Mouse (Mus musculus) right cerebral cortex, postnatal 36 days (tissue): ENCODE measurements around the gene Zfpm1.

Experiments used
- DNase-seq, 2 experiments: peaks; one replicate each; pipeline ENCODE4 v3.0.0; 2022; ENCODE audit warnings: low spot score in 2 of 2, mixed read lengths in 1 of 2

Zfpm1 gene

DNA sequence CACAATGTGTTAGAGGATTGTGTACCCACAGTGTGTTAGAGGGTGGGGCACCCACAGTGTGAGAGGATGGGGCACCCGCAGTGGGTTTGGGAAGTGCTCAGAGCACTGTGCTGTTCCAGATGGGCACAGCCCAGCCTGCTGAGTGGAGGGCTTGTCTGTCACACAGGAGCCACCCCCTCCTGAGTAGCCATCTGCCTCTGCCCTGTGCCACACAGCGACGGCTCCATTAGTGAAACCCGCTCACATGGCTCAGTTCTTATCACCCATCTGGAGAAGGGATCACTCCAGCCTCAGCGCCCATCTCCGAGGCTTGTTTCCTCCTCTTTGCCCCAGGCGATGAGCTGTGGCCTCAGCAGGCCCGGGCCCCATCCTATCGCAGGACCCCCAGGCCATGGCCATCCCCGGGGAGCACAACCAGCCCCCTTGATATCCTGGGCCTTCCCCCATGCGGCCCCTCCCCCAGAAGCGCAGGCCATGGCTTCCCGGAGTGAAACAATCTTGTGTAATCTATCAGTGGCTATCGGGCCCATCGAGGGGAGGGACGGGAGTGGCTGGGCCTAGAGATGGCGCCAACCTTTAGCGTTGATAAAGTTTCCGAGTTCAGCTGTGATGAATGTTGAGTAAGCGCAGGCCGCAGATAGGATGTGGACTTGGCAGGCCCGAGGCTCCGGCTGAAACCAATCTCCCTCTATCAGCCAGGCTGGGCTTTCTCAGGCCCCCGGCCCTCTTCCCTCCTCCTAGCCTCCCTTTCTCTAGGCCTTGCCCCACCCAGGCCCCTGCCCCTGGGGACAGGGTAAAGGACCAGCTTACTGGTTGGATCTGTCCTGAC lies 14.4 kb downstream of the Zfpm1 start:
- DNase-seq = no peak

DNA sequence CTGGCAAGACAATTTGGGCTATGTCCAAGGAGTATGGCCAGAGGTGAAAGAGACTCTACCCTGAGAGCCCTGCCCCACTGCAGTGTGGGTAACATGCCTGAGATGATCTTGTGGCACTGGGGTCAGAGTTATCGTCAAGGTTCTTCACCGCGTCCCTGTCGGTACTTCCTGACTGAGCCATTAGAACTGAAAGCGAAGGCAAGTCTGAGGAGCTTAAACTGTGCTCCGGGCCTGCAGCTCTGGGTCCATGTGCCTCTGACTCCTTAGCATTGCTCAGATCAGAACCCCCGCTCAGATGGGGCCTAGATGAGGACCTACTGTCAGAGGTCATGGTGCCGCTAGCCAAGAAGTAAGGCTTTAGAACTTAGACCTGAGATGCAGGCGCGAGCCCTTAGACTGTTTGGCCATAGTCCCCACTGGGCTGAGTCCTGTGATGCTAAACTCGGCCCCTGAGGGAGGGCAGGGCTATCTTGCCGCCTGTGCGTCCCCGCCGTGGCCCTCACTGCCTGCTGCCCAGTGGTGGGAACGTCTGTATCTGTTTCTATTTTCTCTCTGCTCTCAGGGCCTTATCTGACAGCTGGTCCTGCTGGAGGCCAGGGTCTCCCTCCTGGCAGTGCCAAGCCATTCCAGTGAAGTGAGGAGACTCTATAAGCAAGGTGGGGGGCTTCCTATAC lies 17.8 kb downstream of the Zfpm1 start:
- DNase-seq = no peak

DNA sequence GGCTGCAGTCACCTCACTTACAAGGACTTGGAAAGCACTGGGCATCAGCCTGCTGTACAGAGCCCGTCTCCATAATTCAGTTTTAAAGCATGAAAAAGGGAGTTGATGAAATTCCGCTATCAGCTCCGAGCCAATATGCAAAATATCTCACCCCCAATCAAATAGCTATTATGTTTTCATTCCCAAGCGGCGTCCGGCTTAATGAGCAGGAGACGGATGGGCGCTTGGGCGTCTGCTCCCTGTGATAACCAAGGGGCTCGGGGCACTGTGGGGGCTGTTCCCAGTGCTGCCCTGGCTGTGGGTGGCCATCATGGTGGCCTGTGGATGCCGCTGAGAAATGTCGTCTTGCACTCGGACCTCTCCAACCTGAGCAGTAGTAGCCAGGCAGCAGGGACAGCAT lies 19.1 kb downstream of the Zfpm1 start:
- DNase-seq = no peak

DNA sequence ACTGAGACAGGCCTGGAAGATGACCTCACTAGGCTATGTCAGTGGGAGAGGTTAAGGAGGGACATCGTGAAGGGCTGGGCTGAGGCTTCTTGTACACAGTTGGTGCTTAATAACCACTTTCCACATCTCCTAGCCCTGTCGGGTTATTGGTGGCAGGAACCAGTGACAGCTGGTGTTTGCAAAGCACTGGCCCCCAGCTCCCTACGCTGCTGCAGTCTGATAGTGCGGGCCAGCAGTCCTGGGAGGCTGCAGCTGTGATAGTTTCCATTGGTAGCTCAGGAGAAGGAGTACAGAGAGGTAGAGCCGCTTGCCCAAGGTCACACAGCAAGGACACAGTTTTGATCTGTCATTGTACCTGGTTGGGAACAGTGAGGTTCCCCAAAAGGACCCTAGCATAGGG lies 19.9 kb downstream of the Zfpm1 start:
- no peak for DNase-seq

DNA sequence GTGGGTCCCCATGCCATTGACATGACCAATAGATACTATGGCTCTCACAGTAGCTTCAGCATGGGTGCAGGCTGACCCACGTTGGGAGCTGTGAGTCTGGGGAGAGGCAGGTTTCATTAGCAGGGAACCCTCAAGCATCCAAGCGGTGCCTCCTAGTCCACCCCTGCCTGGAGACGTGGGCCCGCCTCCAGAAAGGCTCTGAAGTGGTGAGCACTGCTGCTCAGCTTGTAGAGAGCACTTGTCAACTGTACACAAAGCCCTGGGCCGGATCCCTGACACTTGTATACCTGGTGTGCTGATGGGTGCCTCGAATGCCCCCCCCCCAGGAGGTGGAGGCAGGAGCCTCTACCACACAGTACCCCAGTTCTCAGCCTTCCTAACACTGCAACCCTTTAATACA lies 21.5 kb downstream of the Zfpm1 start:
- no peak for DNase-seq

DNA sequence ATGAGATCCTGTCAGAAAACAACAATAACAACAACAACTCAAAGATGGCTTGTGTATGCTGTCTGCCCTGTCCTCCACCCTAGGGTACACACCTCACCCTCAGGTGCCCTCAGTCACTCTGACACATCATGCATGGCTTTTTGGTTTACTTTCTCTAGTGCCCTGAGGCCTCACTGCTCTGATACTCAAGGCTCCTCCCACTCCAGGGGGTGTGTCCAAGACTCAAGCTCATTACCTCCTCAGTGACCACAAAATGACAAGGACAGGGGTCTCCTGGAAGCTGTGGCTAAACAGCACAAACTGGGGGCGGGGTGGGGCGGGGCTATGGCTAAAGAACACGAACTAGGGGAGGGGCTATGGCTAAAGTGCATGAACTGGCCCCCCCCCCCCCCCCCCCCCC lies 22.1 kb downstream of the Zfpm1 start:
- no peak for DNase-seq

DNA sequence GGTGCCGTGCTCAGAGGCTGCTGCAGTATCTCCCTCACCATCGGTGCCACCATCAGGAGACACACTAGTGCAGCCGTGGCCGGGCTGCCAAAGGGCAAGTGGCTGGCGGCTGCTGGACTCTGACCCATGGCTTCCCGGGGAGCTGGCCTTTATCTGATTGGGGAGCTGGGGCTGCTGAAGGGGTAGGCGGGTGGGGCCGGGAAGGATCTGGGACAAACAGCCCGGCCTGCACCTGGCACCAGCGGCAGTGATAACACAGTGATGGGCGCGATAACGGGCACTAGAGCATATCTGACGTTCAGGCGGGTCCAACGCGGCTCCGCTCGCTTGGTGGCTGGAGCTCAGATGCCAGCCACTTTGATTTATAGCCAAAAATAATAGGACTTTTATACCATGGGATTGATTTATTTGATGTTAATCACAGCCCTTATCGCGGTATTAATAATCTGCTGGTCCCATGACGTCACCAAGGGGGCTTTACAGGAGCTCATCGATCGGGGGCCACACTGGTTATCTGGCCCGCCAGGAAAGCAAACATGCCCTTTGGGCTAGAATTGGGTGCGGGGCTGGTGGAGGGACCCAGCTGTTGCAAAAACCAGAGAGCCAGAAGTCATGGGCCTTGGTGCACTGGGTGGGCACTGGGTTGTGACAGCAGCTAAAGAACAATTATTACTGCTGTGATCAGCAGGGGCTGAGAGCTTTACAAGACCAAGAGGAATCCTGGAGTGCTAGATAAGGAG lies 24.9 kb downstream of the Zfpm1 start:
- DNase-seq = no peak

DNA sequence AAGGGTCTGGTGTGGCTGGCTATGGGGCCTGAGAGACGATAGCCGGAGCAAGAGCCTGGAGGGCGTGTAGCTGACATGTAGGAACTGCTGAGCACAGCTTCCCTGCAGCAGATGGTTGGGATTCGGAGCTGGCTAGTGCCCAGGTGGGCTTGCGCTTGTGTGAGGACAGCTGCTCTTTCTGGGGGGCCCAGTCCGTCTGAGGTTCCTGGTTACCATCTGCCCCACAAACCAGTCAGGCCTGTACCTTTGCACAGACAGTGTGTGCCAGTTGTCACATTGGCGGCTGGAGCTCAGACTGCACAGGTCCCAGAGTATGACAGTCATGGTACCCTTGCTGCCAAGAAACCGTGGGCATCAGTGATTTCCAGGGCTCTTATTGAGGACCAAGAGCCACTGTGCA lies 25.9 kb downstream of the Zfpm1 start:
- DNase-seq = no peak

DNA sequence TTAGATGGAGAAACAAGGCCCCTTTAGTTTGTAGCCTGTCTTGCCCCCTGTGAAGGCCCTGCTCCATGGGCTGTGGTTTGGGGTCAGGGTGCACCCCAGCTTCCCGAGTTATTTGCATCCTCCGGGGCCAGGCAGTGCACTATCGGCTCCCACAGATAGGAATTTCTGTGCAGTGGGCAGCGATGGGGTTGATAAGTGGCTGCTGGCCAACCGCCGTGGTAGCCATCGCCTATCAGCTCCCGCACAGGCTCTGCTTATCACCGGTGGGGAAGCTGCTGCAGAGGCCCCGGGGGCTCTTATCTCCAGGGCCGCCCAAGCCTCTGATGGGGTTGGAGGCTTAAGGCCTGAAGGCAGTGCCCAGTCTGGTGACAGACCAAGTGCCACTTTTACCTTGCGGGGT lies 27.3 kb downstream of the Zfpm1 start:
- no peak for DNase-seq

DNA sequence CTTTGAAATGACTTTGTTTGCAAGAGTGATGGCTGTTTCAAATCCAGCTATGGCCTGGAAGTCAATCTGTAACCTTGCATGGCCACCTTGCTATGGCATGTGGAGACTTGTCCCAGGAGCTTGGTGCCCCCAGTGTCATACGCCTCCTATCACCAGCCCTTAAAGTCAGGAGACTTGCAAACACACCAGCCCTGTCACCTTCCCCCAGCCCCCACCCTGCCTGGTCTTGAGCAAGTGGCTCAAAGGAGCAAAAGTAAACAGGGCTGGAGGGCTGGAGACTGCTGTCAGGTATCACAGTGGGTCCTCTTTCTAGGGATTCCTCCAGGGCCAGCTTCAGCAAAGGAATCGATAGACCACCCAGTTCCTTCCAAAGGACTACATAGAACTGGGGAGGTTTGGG lies 29.2 kb downstream of the Zfpm1 start:
- no peak for DNase-seq

DNA sequence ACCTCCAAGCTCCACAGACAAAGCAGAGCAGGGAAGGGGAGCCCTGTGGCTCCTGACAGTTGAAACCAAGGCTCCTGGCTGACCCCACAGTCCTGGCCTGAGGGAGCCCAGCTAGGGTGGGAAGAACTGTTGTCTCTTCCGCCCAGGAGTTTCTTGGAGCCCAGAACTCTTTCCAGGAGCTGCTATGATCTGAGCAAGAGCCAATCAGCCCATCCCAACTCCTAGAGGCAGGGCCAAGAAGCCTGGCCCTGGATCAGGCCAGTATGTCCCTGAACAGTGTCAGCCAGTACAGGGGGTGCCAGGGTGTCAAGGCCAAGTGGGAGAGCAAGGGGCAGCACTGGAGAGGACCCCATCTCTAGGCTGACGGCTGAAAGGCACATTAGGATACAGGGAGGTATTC lies 30.6 kb downstream of the Zfpm1 start:
- DNase-seq = no peak

DNA sequence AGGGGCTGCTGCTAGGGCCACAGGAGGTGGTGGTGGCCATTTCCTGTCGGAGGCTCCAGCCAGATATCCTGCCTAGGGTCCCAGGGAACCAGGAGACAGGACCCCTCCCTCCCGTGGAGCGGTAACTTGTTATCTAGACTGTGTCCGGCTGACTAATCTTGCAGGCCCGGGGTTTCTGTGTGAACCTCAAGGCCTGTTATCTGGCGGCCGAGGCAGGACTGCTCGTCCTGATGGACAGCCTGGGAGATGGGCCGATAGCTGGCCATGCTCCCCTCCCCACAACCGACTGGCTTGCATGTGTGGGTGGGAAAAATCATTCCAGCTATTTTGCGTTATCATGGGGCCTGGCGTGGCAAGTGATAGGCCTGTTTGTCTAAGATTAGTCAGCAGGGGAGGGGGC lies 31.4 kb downstream of the Zfpm1 start:
- no peak for DNase-seq

DNA sequence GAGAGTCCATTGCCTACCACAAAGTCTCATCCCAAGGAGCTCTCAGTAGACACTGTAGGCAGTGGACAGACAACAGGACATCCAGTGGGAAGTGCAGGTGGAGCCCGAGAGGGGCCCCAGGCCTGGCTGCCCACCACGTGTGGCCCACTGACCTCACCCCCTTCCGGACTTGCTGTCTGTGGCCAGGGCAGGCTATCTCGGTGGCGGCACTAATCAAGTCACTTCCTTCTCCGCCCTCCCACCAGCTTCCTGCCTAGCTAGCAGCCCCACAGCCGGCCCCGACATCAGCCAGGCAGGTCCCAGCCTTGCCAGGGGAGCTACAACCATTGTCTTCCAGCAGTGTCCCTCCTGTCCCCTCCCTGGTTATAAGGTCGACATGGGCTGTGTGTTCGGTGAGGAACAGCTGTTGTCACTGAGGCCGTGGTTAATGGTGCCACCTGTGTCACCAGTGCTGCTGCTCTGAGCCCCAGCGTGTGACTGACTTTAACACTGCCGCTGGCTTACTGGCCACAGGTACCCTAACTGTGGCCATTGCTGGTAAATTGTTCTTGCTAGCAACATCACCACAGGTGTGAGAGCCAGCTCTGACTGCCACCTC lies 33.1 kb downstream of the Zfpm1 start:
- DNase-seq = no peak

DNA sequence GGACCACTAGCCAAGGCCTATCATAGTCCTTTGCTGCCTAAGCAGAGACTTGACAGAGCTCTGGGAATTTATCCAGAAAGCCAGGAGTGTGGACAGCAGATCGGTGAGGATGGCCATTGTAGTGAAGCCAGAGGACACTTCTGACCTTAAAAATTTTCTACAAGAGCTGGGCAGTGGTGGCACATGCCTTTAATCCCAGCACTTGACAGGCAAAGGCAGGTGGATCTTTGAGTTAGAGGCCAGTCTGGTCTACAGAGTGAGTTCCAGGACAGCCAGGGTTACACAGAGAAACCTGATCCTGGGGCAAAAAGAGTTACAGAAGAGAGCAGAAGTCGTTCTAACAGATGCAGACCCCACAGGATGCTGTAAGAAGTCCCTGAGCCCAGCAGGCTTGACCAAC lies 34.5 kb downstream of the Zfpm1 start:
- DNase-seq = no peak

DNA sequence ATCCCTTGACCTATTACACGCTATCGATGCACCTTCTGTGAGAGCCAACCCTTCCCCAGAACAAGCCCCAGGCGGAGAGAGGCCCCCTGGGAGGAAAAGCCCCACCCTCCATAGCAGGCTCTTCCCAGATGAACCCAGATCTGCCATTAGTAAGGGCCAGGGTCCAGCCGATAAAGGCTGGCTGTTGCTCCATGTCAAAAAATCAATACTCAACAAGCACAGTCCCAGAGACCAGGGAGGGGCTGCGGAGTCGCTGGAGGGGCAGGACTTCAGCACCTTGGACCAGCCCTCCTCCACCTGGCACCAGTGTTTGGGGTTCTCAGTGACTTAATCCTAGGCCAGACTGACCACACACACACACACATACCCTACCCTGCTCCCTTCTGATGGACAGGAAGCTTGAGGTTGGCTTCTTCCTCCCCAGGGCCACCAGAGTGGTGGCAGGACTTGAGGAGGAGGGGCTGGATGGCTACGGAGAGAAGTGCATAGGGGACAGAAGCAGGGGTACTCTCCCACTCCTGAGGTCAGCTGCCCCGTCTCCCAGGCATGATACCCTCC lies 36.1 kb downstream of the Zfpm1 start:
- no peak for DNase-seq

DNA sequence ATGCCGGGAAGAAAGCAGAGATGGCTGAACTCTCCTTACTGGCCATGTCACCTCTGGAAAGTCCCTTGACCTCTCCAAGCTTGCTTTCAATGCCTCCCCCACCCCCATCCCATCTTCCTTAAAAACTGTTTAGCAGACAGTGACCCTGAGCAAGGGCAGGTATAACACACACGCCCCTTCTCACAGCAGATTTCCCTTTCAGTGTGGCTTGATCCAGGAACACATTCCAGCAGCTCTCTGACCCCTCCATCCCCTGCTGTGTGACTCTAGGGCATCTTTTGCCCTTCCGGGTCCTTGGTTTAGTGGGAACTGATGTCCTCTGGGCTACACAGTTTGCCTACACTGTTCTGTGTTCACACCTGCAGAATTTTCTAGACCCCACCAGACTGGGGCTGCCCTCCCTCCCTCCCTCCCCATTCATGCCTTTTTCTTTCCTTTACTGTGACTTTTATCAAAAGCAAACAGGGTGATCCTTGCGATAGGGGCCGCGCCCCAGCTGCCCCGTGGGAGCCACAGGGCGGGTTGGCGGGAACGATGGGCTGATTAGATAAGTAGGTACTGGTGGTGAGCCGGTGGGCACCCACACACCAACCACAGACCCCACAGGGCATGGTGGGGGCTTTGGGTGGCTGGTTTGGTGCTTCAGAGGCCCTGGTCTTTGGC lies 37.2 kb downstream of the Zfpm1 start:
- DNase-seq = no peak

DNA sequence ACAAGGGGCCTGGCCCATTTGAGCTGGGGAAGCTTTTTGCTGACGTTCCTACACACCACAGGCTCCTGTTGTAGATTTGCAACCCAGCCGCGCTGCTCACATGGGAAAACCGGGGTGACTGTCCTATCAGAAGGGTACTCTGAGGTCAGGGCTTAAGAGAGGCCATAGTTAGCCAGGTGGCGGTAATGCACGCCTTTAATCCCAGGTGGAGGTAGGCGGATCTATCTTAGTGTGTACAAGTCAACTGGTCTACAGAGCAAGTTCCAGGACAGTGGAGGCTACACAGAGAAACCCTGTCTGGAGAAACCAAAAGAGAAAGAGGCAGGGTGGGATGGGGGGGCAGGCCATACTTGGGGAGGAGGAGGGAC lies 37.8 kb downstream of the Zfpm1 start:
- no peak for DNase-seq

DNA sequence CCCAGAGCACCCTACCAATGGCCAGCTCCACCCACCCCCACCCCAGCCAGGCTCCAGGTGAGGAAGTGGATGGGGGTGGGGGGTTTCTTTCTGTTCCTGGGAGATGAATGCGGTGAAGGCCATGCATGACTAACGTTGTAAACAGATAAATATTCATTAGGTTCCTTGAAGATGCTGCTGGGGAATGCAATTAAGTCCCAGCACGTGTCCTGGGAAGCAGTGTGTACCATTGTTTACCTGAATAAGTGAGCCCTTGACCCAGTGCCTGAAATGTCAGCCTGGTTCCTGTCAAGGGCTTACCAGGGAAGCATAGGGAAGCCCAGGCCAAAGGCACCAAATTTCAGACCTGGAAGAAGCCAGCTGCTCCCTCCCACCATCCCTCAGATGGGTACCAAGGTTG lies 38.6 kb downstream of the Zfpm1 start:
- DNase-seq = no peak

DNA sequence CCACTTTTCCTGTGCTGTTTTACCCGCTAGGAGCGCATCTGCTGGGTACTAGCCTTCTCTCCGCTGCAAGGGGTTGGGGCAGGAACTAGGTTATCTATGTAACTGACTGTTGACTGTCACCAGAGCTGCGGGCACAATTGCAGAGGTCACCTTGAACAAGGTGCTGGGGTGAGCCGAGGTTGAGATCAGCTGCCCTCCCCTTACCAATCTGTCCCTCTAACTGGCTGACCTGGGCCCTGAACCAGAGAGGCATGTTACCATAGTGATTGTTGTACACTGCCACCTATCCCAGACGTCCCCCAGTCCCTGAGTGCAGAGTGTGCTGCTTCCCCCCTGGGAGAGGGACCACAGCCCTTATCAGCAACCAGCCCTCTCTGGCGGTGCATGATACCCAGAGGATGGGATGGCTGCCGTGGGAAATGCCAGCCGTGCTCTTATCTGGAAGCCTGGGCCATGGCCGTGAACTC lies 39.5 kb downstream of the Zfpm1 start:
- no peak for DNase-seq

DNA sequence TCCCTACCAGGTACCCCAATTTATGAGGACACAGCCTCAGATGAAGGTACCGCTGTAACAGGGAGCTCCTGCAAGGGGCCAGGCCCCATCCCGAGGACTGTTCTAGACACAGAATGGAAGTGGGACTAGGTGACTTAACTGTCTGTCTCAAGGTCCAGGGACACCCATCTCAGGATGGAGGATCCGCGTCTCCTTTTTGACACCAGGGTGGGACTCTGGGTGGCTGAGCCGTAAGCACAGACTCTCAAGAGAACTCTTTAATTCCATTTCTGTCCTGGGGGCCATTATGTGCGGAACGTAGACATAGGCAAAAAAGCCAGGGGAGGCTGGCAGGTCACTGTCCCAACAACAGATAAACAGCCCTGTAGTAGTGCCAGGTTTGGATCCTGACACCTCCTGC lies 40.2 kb downstream of the Zfpm1 start:
- no peak for DNase-seq

DNA sequence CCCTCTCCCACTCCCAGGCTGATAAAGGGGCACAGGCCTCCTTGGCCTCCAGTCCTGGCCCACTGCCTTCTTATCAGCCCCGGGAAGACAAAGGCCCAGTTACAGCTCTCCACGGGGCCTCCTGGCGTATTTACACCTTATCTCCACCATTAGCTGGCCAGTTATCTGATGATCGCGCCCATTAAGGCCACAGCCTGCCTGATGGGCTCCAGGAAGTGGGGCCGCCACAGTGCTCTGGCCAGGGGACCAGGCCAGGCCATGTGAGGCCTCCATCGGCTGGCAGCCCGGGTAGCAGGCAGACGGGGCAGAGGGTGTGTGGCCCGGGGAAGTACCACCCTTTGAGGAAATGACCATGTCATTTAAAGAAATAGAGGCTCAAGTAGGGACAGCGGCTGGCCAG lies 40.9 kb downstream of the Zfpm1 start:
- DNase-seq = no peak
